Mouse (Mus musculus): Measurements from ENCODE around the gene Nudcd3.

Gene Nudcd3

GRCm38 (mm10) chr11:6200087-6200569 lies at the start of gene Nudcd3:
Gene Nudcd3 (minus strand): TSS chr11:6200415.
- peak; percentile 66 to 84 for DNase-seq (ENCODE audit: low read depth in 1 of 2, low spot score in 2 of 2)

GRCm38 (mm10) chr11:6244707-6245106 lies 44.5 kb upstream of the Nudcd3 start:
- no peak for DNase-seq (ENCODE audit: low read depth in 1 of 2, low spot score in 2 of 2)

- no peak for DNase-seq (ENCODE audit: low read depth in 1 of 2, low spot score in 2 of 2)
Observed at GRCm38 (mm10) chr11:6233025-6233424, 32.8 kb upstream of the Nudcd3 start.

GRCm38 (mm10) chr11:6230012-6230411 lies 29.8 kb upstream of the Nudcd3 start, which contains the start of gene Npc1l1:
Gene Npc1l1 (minus strand): TSS chr11:6230143.
- DNase-seq (ENCODE audit: low read depth in 1 of 2, low spot score in 2 of 2) = no peak

- DNase-seq (ENCODE audit: low read depth in 1 of 2, low spot score in 2 of 2) = no peak
Observed at GRCm38 (mm10) chr11:6224541-6225229, 24.5 kb upstream of the Nudcd3 start.

GRCm38 (mm10) chr11:6222187-6222586 lies 22.0 kb upstream of the Nudcd3 start:
- DNase-seq (ENCODE audit: low read depth in 1 of 2, low spot score in 2 of 2) = no peak

GRCm38 (mm10) chr11:6219967-6220366 lies 19.8 kb upstream of the Nudcd3 start:
- DNase-seq (ENCODE audit: low read depth in 1 of 2, low spot score in 2 of 2) = no peak

- no peak for DNase-seq (ENCODE audit: low read depth in 1 of 2, low spot score in 2 of 2)
Observed at GRCm38 (mm10) chr11:6218189-6218896, 18.1 kb upstream of the Nudcd3 start.

GRCm38 (mm10) chr11:6216834-6217233 lies 16.6 kb upstream of the Nudcd3 start:
- DNase-seq (ENCODE audit: low read depth in 1 of 2, low spot score in 2 of 2) = no peak

- no peak for DNase-seq (ENCODE audit: low read depth in 1 of 2, low spot score in 2 of 2)
Observed at GRCm38 (mm10) chr11:6208158-6208557, 7.9 kb upstream of the Nudcd3 start.

GRCm38 (mm10) chr11:6207090-6207489 lies 6.9 kb upstream of the Nudcd3 start:
- DNase-seq (ENCODE audit: low read depth in 1 of 2, low spot score in 2 of 2) = no peak

GRCm38 (mm10) chr11:6200570-6200969 lies 355 bp upstream of the Nudcd3 start:
- DNase-seq (ENCODE audit: low read depth in 1 of 2, low spot score in 2 of 2) = no peak

- DNase-seq (ENCODE audit: low read depth in 1 of 2, low spot score in 2 of 2) = no peak
Observed at GRCm38 (mm10) chr11:6199410-6200086, 667 bp downstream of the Nudcd3 start, which contains the start of gene A730071L15Rik. Gene A730071L15Rik (plus strand): TSS chr11:6200029.

GRCm38 (mm10) chr11:6198449-6198848 lies 1.8 kb downstream of the Nudcd3 start:
- no peak for DNase-seq (ENCODE audit: low read depth in 1 of 2, low spot score in 2 of 2)

- DNase-seq (ENCODE audit: low read depth in 1 of 2, low spot score in 2 of 2) = no peak
Observed at GRCm38 (mm10) chr11:6196780-6197179, 3.4 kb downstream of the Nudcd3 start.

- DNase-seq (ENCODE audit: low read depth in 1 of 2, low spot score in 2 of 2) = peak; percentile 27 to 53
Observed at GRCm38 (mm10) chr11:6187878-6188277, 12.3 kb downstream of the Nudcd3 start.

GRCm38 (mm10) chr11:6187399-6187798 lies 12.8 kb downstream of the Nudcd3 start:
- DNase-seq (ENCODE audit: low read depth in 1 of 2, low spot score in 2 of 2) = no peak

- no peak for DNase-seq (ENCODE audit: low read depth in 1 of 2, low spot score in 2 of 2)
Observed at GRCm38 (mm10) chr11:6184202-6184935, 15.8 kb downstream of the Nudcd3 start.

GRCm38 (mm10) chr11:6183246-6183645 lies 17.0 kb downstream of the Nudcd3 start:
- no peak for DNase-seq (ENCODE audit: low read depth in 1 of 2, low spot score in 2 of 2)

- DNase-seq (ENCODE audit: low read depth in 1 of 2, low spot score in 2 of 2) = no peak
Observed at GRCm38 (mm10) chr11:6180811-6181399, 19.3 kb downstream of the Nudcd3 start.

- no peak for DNase-seq (ENCODE audit: low read depth in 1 of 2, low spot score in 2 of 2)
Observed at GRCm38 (mm10) chr11:6179194-6179593, 21.0 kb downstream of the Nudcd3 start.

Measured in monocyte, adult 2 months (primary cell).